Comparison of ENCODE assay signal across 15 mouse cellular contexts in genomic region chr8:82538121-82538520, GRCm38 (mm10).
"Had no signal": no experiment of that assay in that cellular context is flagged by ENCODE, and none has a peak within 500 bp of the region (broad histone marks: within the 10 kb centered on the region; RNA-seq: fewer than 3 reads in every experiment).

No protein-coding gene starts in this region.

- DNase-seq: cerebellum, adult 9-10 months; cerebellum, adult 9-11 months; cerebellum, postnatal 10 days; cerebellum, postnatal 14 days; cerebellum, postnatal 25 days; cerebellum, postnatal 36 days; embryo, embryonic 11 days; forebrain, postnatal 0 days; gastrocnemius, adult 2 months; gastrocnemius, postnatal 10 days; gastrocnemius, postnatal 14 days; gastrocnemius, postnatal 25 days; heart, adult 11 months; heart, adult 18-20 months; heart, adult 2 months had no signal
